Mouse (Mus musculus) lung, postnatal 0 days (tissue): ENCODE results near the gene Ugdh. TPM values are rescaled to one million over a fixed set of nuclear protein-coding genes. Genes with fewer than 3 reads are reported as not detected.

Experiments
- ATAC-seq: fragments of 200-750 bp; cut with Nextera tagmentation; 2 replicates; pipeline ENCODE4 v1.8.0; 2017; ENCODE audit warnings: moderate library complexity
- DNase-seq: peaks from one replicate; pipeline ENCODE4 v3.0.0-alpha.2; 2016; ENCODE audit warnings: low spot score
- H3K27ac ChIP-seq: fragments of 300-500 bp; sonication (generic); 2 replicates; pipeline ENCODE4 v1.5.1; 2014; ENCODE audit warnings: antibody characterized with exemption, mild to moderate bottlenecking, low read length, mixed read lengths
- H3K27me3 ChIP-seq: fragments of 300-500 bp; sonication (generic); replicated peaks from 2 replicates; pipeline ENCODE4 v1.6.1; 2014; ENCODE audit warnings: low read length, mixed read lengths; ENCODE audit not compliant: insufficient read depth
- H3K36me3 ChIP-seq: fragments of 300-500 bp; sonication (generic); 2 replicates; pipeline ENCODE4 v1.6.1; 2014; ENCODE audit warnings: low read length, mixed read lengths; ENCODE audit not compliant: insufficient read depth
- H3K4me1 ChIP-seq: fragments of 300-500 bp; sonication (generic); 2 replicates; pipeline ENCODE4 v1.6.1; 2014; ENCODE audit warnings: antibody characterized with exemption, low read depth, low read length, mixed read lengths; ENCODE audit not compliant: insufficient read depth
- H3K4me2 ChIP-seq: fragments of 300-500 bp; sonication (generic); replicated peaks from 2 replicates; pipeline ENCODE4 v1.6.1; 2014; ENCODE audit warnings: low read depth, mild to moderate bottlenecking, low read length, moderate library complexity, mixed read lengths
- H3K4me3 ChIP-seq: fragments of 300-500 bp; sonication (generic); 2 replicates; pipeline ENCODE4 v1.5.1; 2014; ENCODE audit warnings: low read depth, low read length
- H3K9ac ChIP-seq: fragments of 300-500 bp; sonication (generic); replicated peaks from 2 replicates; pipeline ENCODE4 v1.6.1; 2014; ENCODE audit warnings: low read depth, mild to moderate bottlenecking
- H3K9me3 ChIP-seq: fragments of 300-500 bp; sonication (generic); 2 replicates; pipeline ENCODE4 v1.6.1; 2016; ENCODE audit warnings: low read length, mixed read lengths
- CTCF ChIP-seq: IDR thresholded peaks from 2 replicates; pipeline ENCODE4 v1.5.1; 2016; ENCODE audit warnings: antibody characterized with exemption, mild to moderate bottlenecking
- EP300 ChIP-seq: IDR thresholded peaks from 2 replicates; pipeline ENCODE4 v1.6.1; 2016; ENCODE audit warnings: antibody characterized with exemption, mild to moderate bottlenecking, control low read depth
- WGBS: fragments of 180-500 bp; shearing (Covaris S2); extraction: QIAGEN DNeasy Blood & Tissue Kit; methylation state at CpG from one replicate; pipeline ENCODE4 v1.1.7; 2014; 5-methylcytosine and 5-hydroxymethylcytosine counted together
- polyA plus RNA-seq: library from polyadenylated mRNA; unstranded; fragments of >200 nt; fragmentation: Nextera tagmentation; extraction: Ambion mirVana; gene quantifications from 2 replicates; pipeline ENCODE4 v1.2.1, GENCODE M21; 2015

Gene Ugdh
- polyA plus RNA-seq, 1 experiment from 2014 or later, result 77.3 TPM

DNA sequence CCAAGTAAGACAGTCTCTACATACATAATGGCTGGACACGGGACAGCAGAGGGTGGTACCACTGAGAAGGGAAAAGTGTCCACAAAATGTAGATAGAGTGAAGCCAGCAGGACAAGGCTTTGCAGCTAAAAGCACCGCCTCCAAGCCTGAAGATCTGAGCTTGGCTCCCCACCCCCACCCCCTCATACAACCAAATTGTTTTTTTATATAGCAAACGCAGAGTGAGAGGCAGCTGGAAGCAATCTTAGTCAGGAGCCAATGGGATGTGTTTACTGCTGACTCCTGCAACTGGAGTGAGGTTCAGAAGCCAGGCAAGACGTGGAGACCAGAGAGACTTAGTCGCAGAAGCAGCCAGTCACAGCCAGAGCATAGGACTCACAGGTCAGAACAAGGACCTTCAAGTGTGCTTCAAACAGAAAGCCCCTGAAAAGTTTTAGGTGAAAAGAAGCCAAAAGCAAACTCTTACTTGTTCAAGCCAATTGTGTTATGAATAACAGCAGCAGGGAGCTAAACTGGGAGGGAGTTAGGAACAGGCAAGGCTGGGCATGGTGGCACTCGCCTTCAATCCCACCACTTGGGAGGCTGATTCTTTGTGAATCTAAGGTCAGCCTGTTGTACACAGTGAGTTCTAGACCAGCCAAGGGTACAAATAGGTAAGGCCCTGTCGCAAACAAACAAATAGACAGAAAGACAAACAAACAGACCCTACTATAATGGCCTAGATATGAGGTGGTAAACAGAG is 21.5 kb upstream of the Ugdh start:
- H3K4me3 ChIP-seq, result no peak overlapping the region
- no peaks in the 10 kb centered on the region for H3K36me3 ChIP-seq
- H3K27ac ChIP-seq, result peak overlapping the region; percentile 84
- H3K4me2 ChIP-seq, result no peak overlapping the region
- peaks cover 4% of the 10 kb centered on the region; the same call in 1 of the 2 replicates for H3K4me1 ChIP-seq
- WGBS, result 34% methylated on average over 7 of the region's 7 CpGs
- TF ChIP-seq EP300 (no peak), CTCF (no peak)
- peak; percentile 91 for DNase-seq
- peak; percentile 89 for ATAC-seq
- H3K9me3 ChIP-seq, result no peaks in the 10 kb centered on the region
- no peak overlapping the region for H3K9ac ChIP-seq
- H3K27me3 ChIP-seq, result no peaks in the 10 kb centered on the region

DNA sequence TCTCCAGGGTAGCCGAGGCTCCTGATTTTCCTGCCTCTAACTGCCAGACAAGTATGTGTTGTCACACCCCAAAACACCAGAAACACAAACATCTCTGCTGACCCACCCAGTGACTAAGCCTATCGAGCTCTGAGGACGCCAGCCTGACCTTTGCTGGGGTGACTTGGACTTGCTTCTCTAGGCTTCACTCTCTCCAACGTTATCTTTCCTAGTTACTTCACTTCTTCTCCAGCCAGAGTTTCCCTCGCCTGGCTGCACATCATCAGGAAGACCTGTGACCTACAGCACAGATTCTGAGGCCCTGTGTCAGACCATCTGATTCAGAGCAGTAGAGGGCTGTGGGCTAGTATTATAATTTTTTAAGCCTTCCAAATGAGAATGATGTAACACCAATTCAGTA is 19.0 kb upstream of the Ugdh start:
- peaks cover 5% of the 10 kb centered on the region; the same call in 1 of the 2 replicates for H3K36me3 ChIP-seq
- DNase-seq (peak; percentile 73), ATAC-seq (peak; percentile 43)
- H3K27ac ChIP-seq, result peak overlapping the region; percentile 38; the same call in 1 of the 2 replicates
- TF ChIP-seq EP300 (no peak), CTCF (no peak)
- H3K9me3 ChIP-seq, result no peaks in the 10 kb centered on the region
- H3K4me3 ChIP-seq, result no peak overlapping the region
- 23% methylated on average over 5 of the region's 5 CpGs for WGBS
- peaks cover 4% of the 10 kb centered on the region; the same call in 1 of the 2 replicates for H3K4me1 ChIP-seq
- no peak overlapping the region for H3K4me2 ChIP-seq
- H3K27me3 ChIP-seq, result no peaks in the 10 kb centered on the region
- no peak overlapping the region for H3K9ac ChIP-seq

DNA sequence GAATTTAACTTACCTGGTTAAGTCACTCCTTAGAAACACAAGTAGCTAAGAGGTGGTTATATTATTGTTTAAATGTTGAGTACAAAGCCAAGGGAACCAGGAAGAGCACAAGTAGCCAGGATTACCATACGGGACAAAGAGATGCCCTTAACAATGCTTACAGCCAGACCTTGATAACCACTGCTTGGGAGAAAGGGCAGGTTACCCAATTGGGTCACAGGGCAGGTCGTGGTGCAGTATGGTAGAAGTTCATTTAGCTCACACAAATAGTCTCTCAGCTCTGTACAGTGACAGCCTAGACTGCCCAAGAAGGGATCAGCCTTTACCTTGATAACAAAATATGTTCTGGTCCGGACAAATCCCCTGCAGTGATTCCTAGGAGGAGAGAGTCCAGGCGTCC is 13.2 kb upstream of the Ugdh start:
- H3K9me3 ChIP-seq, result no peaks in the 10 kb centered on the region
- H3K4me1 ChIP-seq, result no peaks in the 10 kb centered on the region
- no peak overlapping the region for H3K4me2 ChIP-seq
- DNase-seq (no peak), ATAC-seq (no peak)
- WGBS, result 68% methylated on average over 4 of the region's 4 CpGs
- no peaks in the 10 kb centered on the region for H3K27me3 ChIP-seq
- no peak overlapping the region for H3K4me3 ChIP-seq
- no peak for TF ChIP-seq EP300
- TF ChIP-seq CTCF, result no peak
- H3K9ac ChIP-seq, result no peak overlapping the region
- H3K36me3 ChIP-seq, result peaks cover 7% of the 10 kb centered on the region; the same call in 1 of the 2 replicates
- no peak overlapping the region for H3K27ac ChIP-seq

DNA sequence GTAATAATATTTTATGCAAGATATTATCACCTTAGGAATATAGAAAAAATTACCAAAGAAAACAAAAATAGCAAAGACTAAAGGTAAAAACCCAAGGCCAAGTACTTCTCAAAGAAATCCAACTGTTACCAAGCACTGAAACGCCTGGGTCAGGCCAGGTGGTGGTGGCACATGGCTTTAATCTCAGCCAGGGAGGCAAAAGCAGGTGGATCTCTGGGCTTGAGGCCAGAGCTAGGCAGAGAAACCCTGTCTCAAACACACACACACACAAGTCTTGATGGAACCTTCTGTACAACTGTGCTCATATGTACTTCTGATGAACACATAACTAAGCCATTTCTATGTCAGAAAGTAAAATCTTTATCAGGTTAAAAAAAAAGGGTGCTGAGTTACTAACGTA is 12.1 kb upstream of the Ugdh start:
- WGBS, result 82% methylated on average over 2 of the region's 2 CpGs
- DNase-seq, result no peak

DNA sequence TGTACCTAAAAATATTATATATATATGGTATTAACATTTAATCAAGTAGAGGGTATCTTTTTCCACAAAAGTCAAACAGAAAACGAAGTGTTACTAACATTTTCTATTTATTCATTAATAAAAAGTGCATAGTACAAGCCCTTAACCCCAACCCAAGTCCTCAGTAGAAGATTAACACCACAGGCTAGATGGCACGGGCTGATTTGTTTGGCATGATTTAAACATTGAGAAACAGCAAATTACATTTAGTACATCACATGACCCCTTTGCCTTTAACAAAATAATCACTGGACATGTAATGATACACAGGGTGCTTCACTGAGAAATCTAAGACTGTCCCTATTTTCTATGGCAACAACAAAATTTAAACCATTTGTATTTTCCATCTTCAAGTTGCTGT is 11.0 kb upstream of the Ugdh start:
- DNase-seq (peak; percentile 11), ATAC-seq (peak; percentile 37; the same call in 1 of the 2 replicates)
- Histone ChIP-seq H3K27me3 (no peaks in the 10 kb centered on the region), H3K36me3 (peaks cover 7% of the 10 kb centered on the region; the same call in 1 of the 2 replicates), H3K9ac (no peak overlapping the region), H3K4me2 (no peak overlapping the region), H3K4me1 (no peaks in the 10 kb centered on the region), H3K9me3 (no peaks in the 10 kb centered on the region), H3K27ac (no peak overlapping the region), H3K4me3 (no peak overlapping the region)
- WGBS, result 61% methylated on average over 2 of the region's 2 CpGs
- TF ChIP-seq EP300, result no peak
- no peak for TF ChIP-seq CTCF

More for the DNA sequence above, 12.1 kb upstream of the Ugdh start:
- no peak for ATAC-seq
- Histone ChIP-seq H3K27ac (no peak overlapping the region), H3K4me2 (no peak overlapping the region), H3K9ac (no peak overlapping the region), H3K36me3 (peaks cover 7% of the 10 kb centered on the region; the same call in 1 of the 2 replicates), H3K4me1 (no peaks in the 10 kb centered on the region), H3K27me3 (no peaks in the 10 kb centered on the region), H3K4me3 (no peak overlapping the region), H3K9me3 (no peaks in the 10 kb centered on the region)
- TF ChIP-seq EP300, result no peak
- no peak for TF ChIP-seq CTCF

DNA sequence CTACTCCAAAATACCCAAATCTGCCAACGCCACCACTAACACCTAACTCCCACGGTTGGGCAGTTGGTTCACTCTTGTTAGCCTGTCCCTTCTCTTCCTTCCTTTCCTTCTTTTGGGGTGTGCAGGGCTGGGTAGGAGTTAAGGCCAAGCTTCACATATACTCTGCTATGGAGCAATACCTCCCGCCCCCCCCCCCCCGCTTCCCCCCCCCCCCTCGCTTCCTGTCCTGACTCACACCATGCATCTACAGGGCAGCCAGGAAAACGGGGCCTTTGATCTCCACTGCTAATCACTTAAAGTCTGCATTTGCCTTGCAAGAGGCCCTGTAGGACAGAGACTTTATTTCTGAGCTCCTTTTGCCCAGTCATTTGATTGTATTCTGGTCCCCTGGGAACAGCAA is 9.2 kb upstream of the Ugdh start:
- TF ChIP-seq EP300 (no peak), CTCF (no peak)
- DNase-seq (peak; percentile 51), ATAC-seq (peak; percentile 70)
- Histone ChIP-seq H3K27ac (no peak overlapping the region), H3K27me3 (no peaks in the 10 kb centered on the region), H3K36me3 (peaks cover 5% of the 10 kb centered on the region; the same call in 1 of the 2 replicates), H3K9me3 (no peaks in the 10 kb centered on the region), H3K4me3 (no peak overlapping the region), H3K9ac (no peak overlapping the region), H3K4me2 (no peak overlapping the region), H3K4me1 (no peaks in the 10 kb centered on the region)
- WGBS, result 40% methylated on average over 2 of the region's 6 CpGs
